Mouse (Mus musculus): ENCODE measurements around the gene Grid1.

- TF ChIP-seq CTCF (IDR thresholded peaks at IDR 0.05) (no peak), EP300 (IDR thresholded peaks at IDR 0.05) (no peak)
Measured at GRCm38 (mm10) chr14:35198899-35199298, 379.0 kb downstream of the Grid1 start.

All from lung, postnatal 0 days (tissue).